Mouse (Mus musculus) heart, adult 2 months (tissue): ENCODE data around the gene Rem2. TPM values are rescaled to one million over a fixed set of nuclear protein-coding genes. Genes with fewer than 3 reads are reported as not detected.

Experiments used
- DNase-seq, 2 experiments: peaks; one replicate each; pipeline ENCODE4 v3.0.0; 2021
- H3K27ac ChIP-seq: fragments of 200-600 bp; 2 replicates; pipeline ENCODE4 v1.8.1; 2022
- H3K27me3 ChIP-seq: fragments of 200-500 bp; 2 replicates; pipeline ENCODE4 v1.6.1; 2012; ENCODE audit warnings: mild to moderate bottlenecking, low read length, inconsistent platforms, mixed read lengths; ENCODE audit not compliant: control insufficient read depth, insufficient read depth
- H3K36me3 ChIP-seq: fragments of 200-500 bp; 2 replicates; pipeline ENCODE4 v1.6.1; 2012; ENCODE audit warnings: low read length, inconsistent platforms; ENCODE audit not compliant: control insufficient read depth, insufficient read depth
- H3K4me1 ChIP-seq: fragments of 200-500 bp; 2 replicates; pipeline ENCODE4 v1.6.1; 2011; ENCODE audit warnings: low read length; ENCODE audit not compliant: control insufficient read depth, insufficient read depth
- H3K4me3 ChIP-seq: fragments of 200-600 bp; 2 replicates; pipeline ENCODE4 v1.8.1; 2022
- H3K79me2 ChIP-seq: fragments of 200-500 bp; replicated peaks from 2 replicates; pipeline ENCODE4 v1.6.1; 2012; ENCODE audit warnings: mild to moderate bottlenecking, inconsistent platforms, low read length, moderate library complexity, mixed read lengths; ENCODE audit not compliant: control insufficient read depth, insufficient read depth
- H3K9ac ChIP-seq: fragments of 200-500 bp; 2 replicates; pipeline ENCODE4 v1.6.1; 2012; ENCODE audit warnings: low read depth, mild to moderate bottlenecking, control low read depth, inconsistent platforms, low read length, mixed read lengths
- CTCF ChIP-seq: fragments of 200-600 bp; IDR thresholded peaks from 2 replicates; pipeline ENCODE4 v1.8.1; 2022; ENCODE audit warnings: antibody characterized with exemption, mild to moderate bottlenecking, moderate library complexity
- EP300 ChIP-seq: fragments of 200-500 bp; IDR thresholded peaks from 2 replicates; pipeline ENCODE4 v1.6.1; 2011; ENCODE audit warnings: low read depth, low read length, control low read depth; ENCODE audit not compliant: insufficient read depth
- POLR2A ChIP-seq: fragments of 200-500 bp; IDR thresholded peaks from 2 replicates; pipeline ENCODE4 v1.6.1; 2011; ENCODE audit warnings: mild to moderate bottlenecking, low read depth, low read length, control low read depth; ENCODE audit not compliant: insufficient read depth
- WGBS: fragments of 180-500 bp; shearing (Covaris S2); methylation state at CpG from one replicate; pipeline ENCODE4 v1.1.7; 2018; 5-methylcytosine and 5-hydroxymethylcytosine counted together
- intact Hi-C: fragments of 180-260 bp; cut with DNase I; formaldehyde crosslinking; loops from one replicate; pipeline ENCODE4 v1.15.1; 2025
- polyA plus RNA-seq: library from polyadenylated mRNA; depleted of rRNA; stranded (reverse); fragments of >200 nt; gene quantifications from 2 replicates; pipeline ENCODE4 v1.2.3, GENCODE M21; 2012
- total RNA-seq, 2 experiments: library from RNA; stranded (reverse); gene quantifications; 2 replicates each; pipeline ENCODE4 v1.2.3; 2021

The Rem2 gene
- total and polyA plus RNA-seq, 3 experiments = not detected

- H3K4me3 ChIP-seq = no peak overlapping the region
- intact Hi-C loops = no loop called here
Measured at GRCm38 (mm10) chr14:54480673-54481072, 4.8 kb downstream of the Rem2 start.

GRCm38 (mm10) chr14:54481402-54481801, 5.5 kb downstream of the Rem2 start:
- H3K36me3 ChIP-seq = no peaks in the 10 kb centered on the region
- intact Hi-C loops = no loop called here
- no peaks in the 10 kb centered on the region for H3K79me2 ChIP-seq
- no peak for DNase-seq
- no peaks in the 10 kb centered on the region for H3K4me1 ChIP-seq
- 56% methylated on average over 8 of the region's 8 CpGs for WGBS
- no peak overlapping the region for H3K27ac ChIP-seq
- H3K27me3 ChIP-seq = peaks cover 1% of the 10 kb centered on the region; the same call in 1 of the 2 replicates
- H3K9ac ChIP-seq = no peak overlapping the region
- no peak overlapping the region for H3K4me3 ChIP-seq
- TF ChIP-seq CTCF (no peak), EP300 (no peak), POLR2A (no peak)

More at GRCm38 (mm10) chr14:54480673-54481072, 4.8 kb downstream of the Rem2 start:
- Histone ChIP-seq H3K4me1 (peaks cover 2% of the 10 kb centered on the region; the same call in 1 of the 2 replicates), H3K9ac (no peak overlapping the region), H3K79me2 (no peaks in the 10 kb centered on the region), H3K27me3 (peaks cover 4% of the 10 kb centered on the region), H3K36me3 (no peaks in the 10 kb centered on the region), H3K27ac (no peak overlapping the region)
- WGBS = 84% methylated on average over 6 of the region's 6 CpGs
- TF ChIP-seq CTCF = no peak
- TF ChIP-seq POLR2A = no peak
- TF ChIP-seq EP300 = no peak
- DNase-seq = no peak

- intact Hi-C loops = no loop called here
- Histone ChIP-seq H3K4me1 (no peaks in the 10 kb centered on the region), H3K36me3 (no peaks in the 10 kb centered on the region), H3K27ac (no peak overlapping the region), H3K9ac (no peak overlapping the region), H3K79me2 (no peaks in the 10 kb centered on the region), H3K27me3 (peaks cover 1% of the 10 kb centered on the region; the same call in 1 of the 2 replicates), H3K4me3 (no peak overlapping the region)
- DNase-seq = no peak
- TF ChIP-seq EP300 = no peak
- peak; percentile 78 for TF ChIP-seq CTCF
- WGBS = 44% methylated on average over 9 of the region's 9 CpGs
Measured at GRCm38 (mm10) chr14:54482498-54482897, 6.6 kb downstream of the Rem2 start.

- Histone ChIP-seq H3K27ac (no peak overlapping the region), H3K4me1 (no peaks in the 10 kb centered on the region), H3K36me3 (no peaks in the 10 kb centered on the region), H3K4me3 (no peak overlapping the region), H3K79me2 (no peaks in the 10 kb centered on the region), H3K27me3 (no peaks in the 10 kb centered on the region), H3K9ac (no peak overlapping the region)
- WGBS = 80% methylated on average over 7 of the region's 7 CpGs
- no peak for TF ChIP-seq CTCF
- no peak for TF ChIP-seq POLR2A
- no peak for TF ChIP-seq EP300
- no peak for DNase-seq
- intact Hi-C loops = no loop called here
Measured at GRCm38 (mm10) chr14:54485899-54486298, 10.0 kb downstream of the Rem2 start.

- no peak overlapping the region for H3K27ac ChIP-seq
- no peak overlapping the region for H3K4me3 ChIP-seq
- no peaks in the 10 kb centered on the region for H3K36me3 ChIP-seq
- H3K79me2 ChIP-seq = no peaks in the 10 kb centered on the region
- H3K27me3 ChIP-seq = no peaks in the 10 kb centered on the region
- TF ChIP-seq POLR2A (no peak), EP300 (no peak), CTCF (no peak)
- DNase-seq = no peak
- intact Hi-C loops = no loop called here
- 53% methylated on average over 2 of the region's 2 CpGs for WGBS
- no peak overlapping the region for H3K9ac ChIP-seq
- no peaks in the 10 kb centered on the region for H3K4me1 ChIP-seq
Measured at GRCm38 (mm10) chr14:54487732-54488131, 11.8 kb downstream of the Rem2 start.

GRCm38 (mm10) chr14:54488350-54488749, 12.4 kb downstream of the Rem2 start:
- TF ChIP-seq CTCF = no peak
- TF ChIP-seq EP300 = no peak
- no peak for TF ChIP-seq POLR2A
- DNase-seq = no peak
- Histone ChIP-seq H3K79me2 (no peaks in the 10 kb centered on the region), H3K27me3 (no peaks in the 10 kb centered on the region), H3K4me1 (no peaks in the 10 kb centered on the region), H3K27ac (no peak overlapping the region), H3K4me3 (no peak overlapping the region), H3K9ac (no peak overlapping the region), H3K36me3 (no peaks in the 10 kb centered on the region)
- intact Hi-C loops = no loop called here
